Mouse (Mus musculus) ES-CJ7 (cell line): ENCODE measurements at regions not wholly inside any gene's neighbourhood (a gene's known extent, or its start where the extent isn't known, plus 50 kb on each side); places are given as distances from the start of the nearest gene placed in this dataset.

ENCODE experiments used
- DNase-seq: peaks from one replicate; pipeline ENCODE4 v3.0.0; 2011; ENCODE audit warnings: low read depth, low spot score

DNA sequence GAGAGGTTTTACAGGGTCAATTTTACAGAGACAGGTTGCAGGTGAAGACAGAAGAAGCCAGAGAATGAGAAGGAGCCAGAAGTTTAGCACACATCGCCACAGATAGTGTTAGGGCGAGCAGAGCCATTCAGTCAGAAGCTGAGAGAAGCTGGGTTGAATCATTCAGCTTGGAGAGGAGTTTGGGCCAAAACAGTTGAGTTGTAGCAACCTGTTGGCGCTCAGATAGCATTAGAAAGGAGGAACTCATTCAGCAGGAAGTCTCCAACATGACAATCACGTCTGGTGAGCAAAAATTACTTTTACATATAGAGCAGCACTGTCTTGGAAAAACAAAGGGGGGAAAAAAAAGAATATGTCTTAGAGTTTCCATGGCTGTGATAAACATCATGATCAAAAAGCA is 53.2 kb downstream of the Fam43a start:
- no peak for DNase-seq

DNA sequence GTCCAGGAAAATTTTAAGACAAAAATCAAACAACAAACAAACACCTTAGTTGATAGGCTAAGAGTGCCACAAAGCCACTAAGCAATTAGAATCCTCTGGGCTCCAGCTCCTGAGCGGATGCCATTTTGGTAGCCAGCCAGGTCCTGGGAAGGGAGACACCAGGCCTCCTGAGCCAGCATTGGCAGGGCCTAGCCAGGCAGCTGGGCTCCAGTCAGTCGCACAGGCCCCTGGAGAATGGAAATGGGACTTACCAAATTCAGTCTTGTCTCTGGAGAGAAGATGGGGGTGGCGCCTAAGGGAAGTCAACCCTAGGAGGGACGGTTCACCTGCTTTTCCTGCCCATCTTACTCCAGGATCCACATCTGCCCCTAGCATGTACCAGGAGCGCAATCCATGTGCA is 54.3 kb downstream of the Fam43a start:
- no peak for DNase-seq

DNA sequence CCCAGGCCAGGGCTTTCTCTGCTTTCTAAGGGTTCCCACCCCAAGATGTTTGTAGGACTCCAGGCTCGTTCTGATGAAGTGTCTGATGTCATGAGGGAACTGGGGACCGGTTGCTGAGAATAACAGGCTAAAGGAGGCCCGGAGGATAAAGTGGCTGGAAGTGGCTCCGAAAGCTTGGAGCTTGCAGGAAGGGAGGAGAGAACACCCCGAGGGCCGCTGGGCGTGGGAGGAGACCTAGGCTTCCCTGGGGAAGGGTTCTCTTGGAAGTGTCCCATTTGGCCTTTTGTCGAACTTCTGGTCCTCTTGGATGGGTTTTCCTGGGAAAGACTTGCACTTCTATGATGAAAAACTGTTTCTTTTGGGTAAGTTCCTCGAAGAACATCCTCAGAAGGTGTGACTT is 54.7 kb downstream of the Fam43a start:
- DNase-seq, result no peak

DNA sequence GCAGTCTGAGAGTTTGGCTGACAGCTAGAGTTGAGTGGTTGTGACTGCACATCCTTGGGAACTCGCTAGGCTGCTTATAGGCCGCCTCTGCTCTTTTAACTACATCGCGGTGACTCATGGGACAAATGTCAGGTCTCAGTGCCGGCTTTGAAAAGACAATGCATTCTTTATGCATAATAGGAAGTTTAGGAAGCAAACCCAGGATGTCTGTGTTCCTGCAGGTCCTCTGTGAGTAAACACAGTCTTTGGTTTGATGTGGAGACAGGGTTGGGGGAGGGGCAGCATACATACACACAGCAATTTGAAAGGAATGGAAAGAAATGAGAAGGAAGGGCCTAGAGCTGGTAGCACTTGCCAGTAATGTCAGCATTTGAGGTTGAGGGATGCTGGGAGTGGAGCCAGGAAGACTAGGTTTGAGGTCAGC is 56.3 kb downstream of the Fam43a start:
- DNase-seq, result peak; percentile 16

GRCm38 (mm10) chr16:30656881-30657280 is 57.4 kb downstream of the Fam43a start:
- DNase-seq, result peak; percentile 56

DNA sequence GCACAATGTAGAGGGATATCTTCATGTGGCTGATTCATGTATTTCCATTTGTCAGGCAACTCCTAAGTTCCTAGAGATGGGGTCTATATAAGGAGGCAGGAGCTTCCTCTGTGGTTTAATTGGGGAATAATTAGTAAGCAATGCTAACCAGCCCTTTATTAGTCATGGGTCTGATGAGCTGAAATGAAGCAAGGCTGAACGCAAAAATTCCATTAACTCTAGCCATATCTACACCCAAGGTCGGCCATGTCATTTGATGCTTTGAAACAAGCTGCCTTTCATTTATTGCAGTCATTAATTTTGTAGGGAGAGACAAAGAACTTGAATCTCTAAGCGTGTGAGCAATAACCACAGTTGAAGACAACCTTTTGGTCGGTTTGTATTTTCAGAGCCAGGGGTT is 59.4 kb downstream of the Fam43a start:
- DNase-seq, result no peak

GRCm38 (mm10) chr16:30661086-30661977 is 61.8 kb downstream of the Fam43a start:
- DNase-seq, result no peak

DNA sequence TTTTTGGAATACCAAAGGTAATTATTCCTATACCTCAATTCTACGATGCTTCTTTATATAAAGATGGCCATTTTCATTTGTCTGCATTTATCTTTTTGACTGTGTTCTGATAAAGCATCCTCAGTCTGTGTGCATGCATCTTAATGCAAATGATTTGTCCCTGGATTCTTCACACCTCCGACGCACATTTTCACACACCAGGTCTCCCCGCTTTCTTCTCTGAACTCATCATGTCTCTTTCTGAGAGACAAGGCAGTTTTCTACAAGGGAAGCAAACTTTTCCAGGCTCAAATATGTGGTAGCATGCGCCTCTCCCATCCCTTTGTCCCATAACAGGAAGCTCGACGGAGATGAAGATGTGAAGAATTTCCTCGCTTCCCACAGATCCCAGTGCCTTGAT is 63.5 kb downstream of the Fam43a start:
- DNase-seq, result no peak

- DNase-seq, result no peak
Observed at GRCm38 (mm10) chr16:30663971-30664370, 64.4 kb downstream of the Fam43a start.

DNA sequence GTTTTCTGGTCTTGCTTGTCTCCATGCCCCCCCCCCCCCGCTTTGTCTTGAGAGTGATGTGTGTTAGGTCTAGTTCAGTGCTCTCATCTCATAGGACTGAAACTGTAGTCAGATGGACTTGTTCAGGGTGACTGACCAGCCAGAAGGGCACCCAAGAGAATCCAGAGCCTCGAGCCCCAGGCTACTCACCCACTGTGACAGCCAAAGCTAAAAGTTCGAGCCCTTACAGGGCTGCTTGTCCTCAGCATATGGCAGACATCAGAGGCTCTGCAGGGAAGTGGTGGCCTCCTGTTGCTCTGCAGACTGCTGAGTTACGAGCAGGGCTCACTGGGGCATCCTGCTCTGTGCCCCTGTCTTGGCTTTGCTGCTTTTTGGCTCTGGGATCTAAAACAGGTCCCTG is 64.9 kb downstream of the Fam43a start:
- no peak for DNase-seq

- DNase-seq, result no peak
Observed at GRCm38 (mm10) chr16:30665881-30666280, 66.4 kb downstream of the Fam43a start.

GRCm38 (mm10) chr16:30669883-30670282 is 70.4 kb downstream of the Fam43a start:
- no peak for DNase-seq

- no peak for DNase-seq
Observed at GRCm38 (mm10) chr16:30671584-30671983, 72.1 kb downstream of the Fam43a start.

- DNase-seq, result no peak
Observed at GRCm38 (mm10) chr16:30672776-30673550, 73.4 kb downstream of the Fam43a start.

GRCm38 (mm10) chr16:30673662-30674061 is 74.1 kb downstream of the Fam43a start:
- DNase-seq, result no peak

DNA sequence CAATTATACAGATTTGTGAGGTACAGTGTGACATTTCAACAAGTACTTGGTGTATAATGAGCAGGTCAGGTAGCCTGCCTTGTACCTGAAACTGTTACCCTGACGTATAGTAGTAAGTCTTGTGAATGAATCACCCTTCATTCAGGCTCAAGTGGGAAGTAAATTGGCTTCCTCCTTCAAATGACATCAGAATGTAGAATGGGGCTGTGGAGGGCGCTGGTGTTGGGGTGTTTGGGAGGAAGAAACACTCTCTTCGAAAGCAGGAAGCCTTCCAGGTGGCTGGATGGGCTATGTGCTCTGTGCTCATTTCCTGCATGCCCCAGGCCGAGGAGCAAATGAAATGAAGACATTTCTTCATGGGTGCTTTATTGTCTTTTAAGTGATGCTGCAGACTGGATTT is 76.3 kb downstream of the Fam43a start:
- no peak for DNase-seq

DNA sequence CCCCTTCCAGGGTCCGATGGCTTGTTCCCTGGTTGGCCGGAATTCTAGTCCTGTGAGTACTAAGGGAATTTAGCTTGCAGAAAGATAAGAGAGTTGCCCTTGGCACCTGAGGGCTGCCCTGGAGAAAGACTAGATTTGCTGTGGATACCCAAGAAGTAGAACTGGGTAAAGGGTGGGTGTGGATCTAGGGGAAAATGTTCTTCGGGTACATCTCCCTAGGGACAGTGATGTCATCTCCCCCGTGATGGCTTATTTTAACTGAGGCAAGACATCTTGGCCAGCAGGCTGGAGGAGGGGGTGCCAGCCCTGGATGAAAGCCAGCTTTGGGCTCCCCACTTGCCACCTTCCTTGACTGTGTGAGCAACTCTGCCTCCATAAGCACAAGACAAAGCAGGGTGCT is 77.5 kb downstream of the Fam43a start:
- no peak for DNase-seq

- DNase-seq, result no peak
Observed at GRCm38 (mm10) chr16:30677896-30678707, 78.6 kb downstream of the Fam43a start.

DNA sequence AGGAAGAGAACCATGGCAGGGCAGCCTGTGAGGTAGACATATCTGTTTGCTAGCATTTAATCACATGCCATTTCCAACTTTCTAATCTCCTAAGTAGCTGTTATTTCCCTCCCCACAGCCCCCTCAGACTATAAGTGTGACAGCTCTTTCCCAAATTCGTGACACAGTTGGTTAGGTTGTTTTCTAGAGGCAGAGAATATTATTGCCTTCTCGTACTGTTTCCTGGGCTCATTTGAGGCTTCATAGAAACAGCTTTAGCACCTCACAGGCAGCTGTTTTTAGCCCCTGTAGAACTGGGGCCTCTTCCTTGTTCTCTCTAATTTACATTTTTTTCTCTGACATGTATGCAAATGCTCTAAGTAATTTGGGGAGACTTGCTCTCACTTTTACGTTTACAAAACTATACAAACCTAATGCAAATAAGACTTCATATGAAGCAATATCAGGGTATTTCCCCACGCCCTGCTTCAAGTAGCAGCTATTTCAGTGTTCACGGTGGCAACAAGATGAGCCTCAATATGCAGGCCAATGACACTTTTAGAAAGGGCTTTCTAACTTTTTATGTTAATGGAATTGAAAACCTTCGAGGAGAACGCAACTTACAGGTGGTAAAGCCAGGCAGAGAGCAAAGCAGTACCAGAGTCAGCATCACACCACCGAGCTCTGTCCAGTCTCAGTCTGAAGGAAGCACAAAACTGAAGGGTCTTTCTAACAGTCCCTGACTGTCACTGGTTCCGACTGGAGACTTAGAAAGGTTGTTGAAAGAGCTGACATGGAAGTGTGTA is 79.4 kb downstream of the Fam43a start:
- no peak for DNase-seq

DNA sequence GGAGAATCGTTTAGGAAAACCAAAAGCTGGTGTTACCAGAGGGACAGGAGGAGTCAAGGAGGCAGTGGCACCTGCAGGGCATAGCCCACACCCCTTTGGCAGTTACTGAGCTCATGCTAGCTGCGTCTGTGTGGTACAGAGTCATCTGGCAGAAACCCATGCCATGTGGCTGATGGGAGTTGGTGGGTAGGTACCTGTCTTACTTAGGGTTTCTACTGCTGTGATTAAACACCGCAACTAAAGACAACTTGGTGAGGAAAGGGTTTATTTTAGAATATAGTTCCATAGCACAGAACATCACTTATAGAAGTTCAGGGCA is 79.9 kb downstream of the Fam43a start:
- no peak for DNase-seq

GRCm38 (mm10) chr16:30681421-30681820 is 81.9 kb downstream of the Fam43a start:
- no peak for DNase-seq
